Mouse (Mus musculus) ES-E14 (cell line): ENCODE data around the gene Gm42878.

ENCODE experiments used
- CHD2 ChIP-seq: IDR thresholded peaks from 2 replicates; pipeline ENCODE4 v1.6.1; 2014; ENCODE audit warnings: mild to moderate bottlenecking, low read depth, low read length, inconsistent platforms
- MAFK ChIP-seq: IDR thresholded peaks from 2 replicates; pipeline ENCODE4 v1.6.1; 2014; ENCODE audit warnings: mild to moderate bottlenecking, low read depth, low read length, inconsistent platforms; ENCODE audit not compliant: insufficient read depth
- ZC3H11A ChIP-seq: IDR thresholded peaks from 2 replicates; pipeline ENCODE4 v1.6.1; 2012; ENCODE audit warnings: low read depth, mild to moderate bottlenecking, inconsistent platforms, low read length, borderline replicate concordance

DNA sequence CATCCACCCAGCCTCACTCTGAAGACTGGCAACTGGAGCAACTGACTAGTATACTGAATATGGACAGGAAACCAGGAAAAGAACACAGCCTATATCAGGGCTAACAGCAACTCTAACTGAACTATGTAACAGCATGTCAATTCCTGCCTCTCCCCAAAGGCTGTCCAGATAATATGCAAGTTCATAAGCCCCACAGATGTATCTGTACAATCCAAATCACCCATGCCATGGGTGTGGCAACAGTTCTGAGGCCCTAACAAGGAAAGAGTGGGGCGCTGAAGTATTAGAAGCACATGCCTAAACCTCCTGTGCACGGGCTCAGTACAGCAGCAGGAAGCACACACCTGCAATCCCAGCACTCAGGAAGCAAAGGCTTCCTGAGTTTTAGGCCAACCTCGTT lies 10.2 kb downstream of the Gm42878 start:
- no peak for TF ChIP-seq ZC3H11A
- no peak for TF ChIP-seq MAFK
- no peak for TF ChIP-seq CHD2
